Mouse (Mus musculus): ENCODE measurements at regions not wholly inside any gene's neighbourhood (a gene's known extent, or its start where the extent isn't known, plus 50 kb on each side); places are given as distances from the start of the nearest gene placed in this dataset.

DNA sequence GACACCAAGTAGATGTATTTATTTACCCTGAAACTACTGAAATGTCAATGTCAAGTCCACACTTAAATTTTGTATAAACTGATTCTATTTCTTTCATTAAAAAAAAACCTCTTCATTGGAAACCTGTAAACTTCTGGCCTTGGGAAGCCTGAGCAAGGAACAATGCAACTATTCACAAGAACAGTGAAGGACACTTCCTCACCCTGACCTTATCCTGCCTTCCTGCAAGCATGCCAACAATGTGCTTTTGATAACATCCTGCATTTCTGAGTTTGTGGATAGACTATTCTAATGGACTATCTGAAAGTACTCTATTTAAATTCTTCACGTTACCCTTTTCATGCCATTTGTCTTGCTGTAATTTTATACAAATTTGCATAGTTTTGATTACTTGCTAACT, 53.1 kb upstream of the Nabp1 start:
- no peak for TF ChIP-seq CTCF (IDR thresholded peaks at IDR 0.05)
- TF ChIP-seq POLR2A (IDR thresholded peaks at IDR 0.05; ENCODE audit: insufficient read depth, low read depth, low read length): no peak
